Mouse (Mus musculus): ENCODE measurements at regions not wholly inside any gene's neighbourhood (a gene's known extent, or its start where the extent isn't known, plus 50 kb on each side); places are given as distances from the start of the nearest gene placed in this dataset.

- TF ChIP-seq POLR2A (IDR thresholded peaks at IDR 0.05; ENCODE audit: low read depth, low read length), result no peak
- TF ChIP-seq CTCF (conservative IDR thresholded peaks at IDR 0.05; ENCODE audit: insufficient read depth, insufficient read length, low read depth, low read length), result no peak
Observed at GRCm38 (mm10) chr2:79511676-79512323, 55.2 kb upstream of the Cerkl start.
